Mouse (Mus musculus) right cerebral cortex, adult 18-20 months (tissue): ENCODE data around the gene Zfp938.

Experiments used
- DNase-seq: peaks from one replicate; pipeline ENCODE4 v3.0.0; 2022; ENCODE audit warnings: mixed read lengths

The Zfp938 gene

GRCm38 (mm10) chr10:82240742-82241400 is at the start of gene Zfp938:
Zfp938 (minus strand) TSS chr10:82241280.
- DNase-seq = peak; percentile 91

- no peak for DNase-seq
Observed at GRCm38 (mm10) chr10:82257331-82257730, 16.3 kb upstream of the Zfp938 start.

- no peak for DNase-seq
Observed at GRCm38 (mm10) chr10:82245021-82245420, 3.9 kb upstream of the Zfp938 start.

- DNase-seq = no peak
Observed at GRCm38 (mm10) chr10:82241401-82241788, 315 bp upstream of the Zfp938 start.

- peak; percentile 91 for DNase-seq
Observed at GRCm38 (mm10) chr10:82178257-82179064, 62.6 kb downstream of the Zfp938 start.
